Mouse (Mus musculus) cortical plate, adult 2 months (tissue): ENCODE results near the gene Blmh.

Source experiments
- CTCF ChIP-seq: fragments of 200-500 bp; IDR thresholded peaks from 2 replicates; pipeline ENCODE4 v1.5.1; 2011; ENCODE audit warnings: mild to moderate bottlenecking, control low read depth, low read length; ENCODE audit not compliant: insufficient read depth; ENCODE audit errors: extremely low read depth
- POLR2A ChIP-seq: fragments of 200-500 bp; IDR thresholded peaks from 2 replicates; pipeline ENCODE4 v1.6.1; 2011; ENCODE audit warnings: mild to moderate bottlenecking, low read length, control low read depth; ENCODE audit not compliant: insufficient read depth; ENCODE audit errors: extremely low read depth

- TF ChIP-seq CTCF (no peak), POLR2A (no peak)
These were observed 13.1 kb upstream of the Blmh start for GRCm38 (mm10) chr11:76911325-76912054.
